Mouse (Mus musculus): ENCODE measurements around the gene Rmi1.

GRCm38 (mm10) chr13:58402003-58402743, at the start of gene Rmi1:
- TF ChIP-seq CTCF (IDR thresholded peaks at IDR 0.05; ENCODE audit: low read depth, low read length) (no peak), POLR2A (IDR thresholded peaks at IDR 0.05; ENCODE audit: extremely low read depth, insufficient read depth, low read length) (peak; percentile 95)
